Mouse (Mus musculus) layer of hippocampus, adult 2 months (tissue): ENCODE measurements around the gene Naa11. TPM values are rescaled to one million over a fixed set of nuclear protein-coding genes. Genes with fewer than 3 reads are reported as not detected.
A peak's percentile ranks its signal among the peaks of the same experiment; 100 is the strongest.

Source experiments
- DNase-seq, 2 experiments: peaks; one replicate each; pipeline ENCODE4 v3.0.0; 2022; ENCODE audit warnings: low spot score in 2 of 2
- H3K27ac ChIP-seq: fragments of 200-600 bp; 2 replicates; pipeline ENCODE4 v1.8.1; 2022
- H3K4me3 ChIP-seq: fragments of 200-600 bp; 2 replicates; pipeline ENCODE4 v1.8.1; 2022; ENCODE audit warnings: mild to moderate bottlenecking
- CTCF ChIP-seq: fragments of 200-600 bp; conservative IDR thresholded peaks from 2 replicates; pipeline ENCODE4 v1.8.1; 2022; ENCODE audit warnings: antibody characterized with exemption, mild to moderate bottlenecking, moderate library complexity
- total RNA-seq, 2 experiments: library from RNA; stranded (reverse); gene quantifications; 2 replicates each; pipeline ENCODE4 v1.2.3; 2021

Naa11 gene
- total RNA-seq, 2 experiments from 2014 or later, result not detected

DNA sequence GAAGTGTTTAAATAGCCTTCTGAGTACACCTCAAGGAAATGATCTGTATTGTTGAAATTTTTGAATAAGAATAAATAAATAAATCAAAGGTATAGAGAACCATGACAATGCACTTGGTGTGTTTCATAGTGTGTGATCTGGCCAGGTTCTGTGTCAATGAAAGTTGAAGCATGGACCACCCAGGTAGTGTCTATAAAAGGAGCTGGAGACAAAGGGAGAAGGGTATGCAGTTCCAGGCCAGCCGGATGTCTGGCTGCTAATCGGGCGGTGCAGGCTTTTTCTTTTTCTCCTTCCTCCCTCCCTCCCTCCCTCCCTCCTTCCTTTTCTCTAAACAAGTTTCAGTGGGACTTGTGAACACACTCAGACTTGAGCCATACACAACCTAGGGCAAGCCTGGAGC lies 12.2 kb downstream of the Naa11 start:
- Histone ChIP-seq H3K27ac (no peak overlapping the region), H3K4me3 (no peak overlapping the region)
- no peak for DNase-seq
- TF ChIP-seq CTCF, result no peak

DNA sequence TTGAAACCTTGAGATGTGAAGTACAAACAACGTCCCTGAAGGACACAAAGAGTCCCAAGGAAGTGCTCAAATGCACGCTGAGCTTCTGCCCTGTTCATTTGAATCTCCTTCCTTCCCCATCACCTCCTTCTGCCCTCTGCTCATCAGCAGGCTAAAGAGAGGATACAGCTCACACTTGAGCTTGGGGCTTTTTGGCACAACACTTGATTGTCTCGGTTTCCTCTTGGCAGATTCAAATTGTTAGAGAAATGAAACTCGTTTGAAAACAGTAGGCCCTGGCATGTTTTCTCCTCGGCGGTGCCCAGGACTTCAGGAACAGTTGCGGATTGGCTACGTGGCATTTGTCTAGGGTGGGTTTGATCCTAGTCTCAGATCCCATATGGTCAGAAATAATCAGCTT lies 27.4 kb downstream of the Naa11 start:
- Histone ChIP-seq H3K27ac (no peak overlapping the region), H3K4me3 (no peak overlapping the region)
- DNase-seq, result no peak
- TF ChIP-seq CTCF, result no peak

DNA sequence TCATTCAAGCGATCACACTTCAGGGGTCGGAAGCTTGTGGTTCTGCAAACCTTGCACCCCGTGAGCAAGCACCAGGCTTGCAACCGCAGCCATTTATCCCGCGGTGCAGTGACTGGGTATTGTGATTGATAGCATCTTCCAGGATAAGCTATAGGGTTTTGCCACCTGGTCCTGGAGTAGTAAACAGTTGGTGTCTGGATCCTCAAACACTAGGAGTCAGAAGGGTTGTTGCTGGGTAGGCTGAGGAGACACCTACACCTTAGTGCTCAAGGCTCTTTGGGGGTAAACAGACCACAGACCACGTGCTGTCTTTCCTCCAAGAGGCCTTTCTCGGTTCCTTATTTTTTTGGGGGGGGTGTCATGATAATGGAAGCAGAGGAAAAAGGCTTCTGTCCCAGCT lies 27.9 kb downstream of the Naa11 start:
- TF ChIP-seq CTCF, result no peak
- Histone ChIP-seq H3K27ac (no peak overlapping the region), H3K4me3 (no peak overlapping the region)
- DNase-seq, result no peak

DNA sequence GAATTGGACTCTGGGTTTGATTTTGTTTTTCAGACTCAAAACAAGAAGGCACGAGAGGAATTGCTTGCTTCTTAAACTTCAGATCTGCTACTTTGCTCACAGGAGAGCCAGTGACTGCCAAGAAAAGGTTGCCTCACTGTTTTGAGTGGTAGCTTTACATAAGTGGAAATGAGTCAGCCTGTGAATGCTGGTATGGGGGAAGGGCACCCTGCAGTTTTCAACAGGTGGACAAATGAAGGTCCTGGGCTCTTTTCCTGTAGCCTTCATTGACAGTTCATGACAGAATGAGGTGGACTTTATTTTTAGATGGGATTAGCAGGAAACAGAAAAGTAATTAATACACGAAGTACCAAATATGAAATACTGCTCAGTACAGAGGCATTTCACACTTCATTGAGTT lies 29.6 kb downstream of the Naa11 start:
- no peak for DNase-seq
- no peak overlapping the region for H3K27ac ChIP-seq
- no peak overlapping the region for H3K4me3 ChIP-seq
- TF ChIP-seq CTCF, result no peak

DNA sequence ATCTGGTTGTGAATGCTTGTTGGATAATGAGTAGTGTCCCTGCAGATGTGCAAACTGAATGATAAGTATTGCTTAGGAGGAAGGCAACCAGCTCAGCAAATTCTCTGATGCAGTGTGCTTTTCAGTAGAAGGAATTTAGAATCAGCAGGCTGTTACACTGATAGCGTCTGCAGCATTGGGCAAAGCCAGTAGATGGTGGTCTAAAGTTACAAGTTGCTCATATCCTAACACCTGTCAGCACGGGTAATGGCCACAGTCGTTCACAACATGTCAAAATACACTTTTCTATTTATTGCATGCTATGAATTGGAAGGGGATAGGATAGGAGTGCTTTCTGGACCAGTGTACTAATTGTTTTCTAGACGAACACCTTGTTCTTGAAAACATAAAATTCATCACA lies 33.1 kb downstream of the Naa11 start:
- peak; percentile 50 for TF ChIP-seq CTCF
- Histone ChIP-seq H3K4me3 (no peak overlapping the region), H3K27ac (no peak overlapping the region)
- no peak for DNase-seq

DNA sequence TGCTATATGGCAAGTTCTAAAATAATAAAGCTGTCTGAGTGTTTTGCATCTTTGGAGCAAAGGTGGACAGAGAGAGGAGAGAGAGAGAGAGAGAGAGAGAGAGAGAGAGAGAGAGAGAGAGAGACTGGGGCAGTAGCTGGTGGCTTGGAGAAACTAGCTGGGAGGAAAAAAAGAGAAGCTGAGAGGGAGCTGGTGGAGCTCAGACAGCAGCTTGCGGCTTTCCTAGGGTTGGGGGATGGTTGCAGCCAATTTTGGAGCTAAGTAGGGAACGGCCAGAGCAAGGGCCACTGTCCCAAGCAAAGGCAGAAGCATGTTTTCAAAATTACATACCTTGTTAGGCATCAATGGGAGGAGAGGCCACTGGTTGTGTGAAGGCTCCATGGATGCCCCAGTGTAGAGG lies 36.0 kb downstream of the Naa11 start:
- no peak overlapping the region for H3K27ac ChIP-seq
- no peak for TF ChIP-seq CTCF
- no peak overlapping the region for H3K4me3 ChIP-seq
- DNase-seq, result no peak

DNA sequence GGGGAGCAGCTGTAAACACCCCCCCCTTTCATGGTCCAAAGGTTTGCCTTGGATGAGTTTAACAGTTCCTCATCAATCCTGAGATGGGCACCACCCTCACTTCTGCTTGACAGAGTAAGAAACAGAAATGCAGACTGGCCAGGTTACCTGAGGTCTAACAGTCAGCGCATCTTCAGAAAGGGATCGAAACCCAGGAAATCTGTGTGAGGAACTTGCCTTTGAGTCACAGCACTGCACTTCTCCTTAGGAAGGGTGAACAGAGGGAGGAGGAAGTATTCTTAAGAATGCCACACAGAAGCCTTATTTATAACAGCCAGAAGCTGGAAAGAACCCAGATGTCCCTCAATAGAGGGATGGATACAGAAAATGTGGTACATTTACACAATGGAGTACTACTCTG lies 37.0 kb downstream of the Naa11 start:
- no peak overlapping the region for H3K27ac ChIP-seq
- H3K4me3 ChIP-seq, result no peak overlapping the region
- no peak for TF ChIP-seq CTCF
- no peak for DNase-seq

DNA sequence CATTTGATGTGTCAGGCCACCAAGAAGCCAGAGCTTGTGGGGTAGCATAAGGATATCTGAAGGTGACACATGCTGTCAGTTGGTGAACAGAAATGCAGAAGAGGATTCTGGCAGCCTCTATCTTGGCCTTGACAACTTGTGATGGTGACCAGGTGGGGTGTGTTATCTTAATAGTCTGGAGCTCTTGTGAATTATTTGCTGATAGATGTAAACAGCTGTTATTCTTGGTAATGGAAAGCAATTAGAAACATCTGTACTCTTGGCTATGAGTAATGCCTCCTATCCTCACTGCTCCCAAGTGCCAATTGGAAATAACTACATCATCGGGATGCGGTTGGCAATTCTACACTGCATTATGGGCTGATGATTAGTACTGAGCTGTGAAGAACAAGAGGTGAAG lies 43.4 kb downstream of the Naa11 start:
- no peak for TF ChIP-seq CTCF
- DNase-seq, result no peak
- Histone ChIP-seq H3K27ac (no peak overlapping the region), H3K4me3 (no peak overlapping the region)

DNA sequence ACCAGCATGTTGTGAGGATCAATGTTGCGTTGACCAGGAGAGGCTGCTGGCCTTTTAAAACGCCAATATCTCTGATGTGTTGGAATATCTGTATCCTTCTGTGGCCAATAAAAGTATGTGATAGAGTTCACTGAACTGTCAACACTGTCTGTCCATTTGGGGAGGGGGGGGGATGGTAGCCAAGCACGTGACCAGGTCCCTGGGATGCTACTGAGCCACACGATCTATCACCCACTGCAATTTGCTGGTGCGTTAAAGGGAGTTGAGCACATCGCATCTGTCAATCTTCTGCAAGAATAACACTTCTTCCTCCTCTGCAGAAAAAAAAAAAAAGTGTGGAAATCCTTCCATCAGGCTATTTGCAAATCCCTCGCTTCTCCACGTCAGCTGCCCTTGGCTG lies 43.9 kb downstream of the Naa11 start:
- DNase-seq, result no peak
- Histone ChIP-seq H3K27ac (no peak overlapping the region), H3K4me3 (no peak overlapping the region)
- no peak for TF ChIP-seq CTCF

DNA sequence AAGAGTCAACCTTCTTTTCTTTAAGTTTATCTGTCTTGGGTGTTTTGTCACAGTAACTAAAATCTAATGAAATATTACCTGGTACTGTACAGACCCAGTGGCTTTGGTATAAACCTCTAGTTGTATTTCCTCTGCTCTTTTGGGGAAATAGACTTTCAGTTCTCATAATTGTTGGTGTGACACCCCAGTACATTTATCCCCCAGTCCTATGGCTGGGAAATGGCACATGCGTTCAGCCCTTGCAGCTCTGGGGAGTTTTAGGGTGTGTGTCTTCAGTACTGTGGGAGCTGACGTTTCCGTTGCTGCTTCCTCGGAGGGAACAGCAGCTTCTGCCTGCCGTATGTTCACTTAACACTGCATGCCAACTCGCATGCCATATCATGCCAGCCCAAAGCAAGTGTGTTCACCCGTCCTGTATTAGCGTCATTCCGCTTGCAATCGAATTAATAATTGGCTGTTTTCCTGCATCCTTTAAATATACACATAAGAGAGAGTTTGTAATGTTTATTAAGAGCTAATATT lies 46.4 kb downstream of the Naa11 start:
- H3K27ac ChIP-seq, result no peak overlapping the region
- TF ChIP-seq CTCF, result no peak
- DNase-seq, result peak; percentile 27 to 42
- H3K4me3 ChIP-seq, result no peak overlapping the region

DNA sequence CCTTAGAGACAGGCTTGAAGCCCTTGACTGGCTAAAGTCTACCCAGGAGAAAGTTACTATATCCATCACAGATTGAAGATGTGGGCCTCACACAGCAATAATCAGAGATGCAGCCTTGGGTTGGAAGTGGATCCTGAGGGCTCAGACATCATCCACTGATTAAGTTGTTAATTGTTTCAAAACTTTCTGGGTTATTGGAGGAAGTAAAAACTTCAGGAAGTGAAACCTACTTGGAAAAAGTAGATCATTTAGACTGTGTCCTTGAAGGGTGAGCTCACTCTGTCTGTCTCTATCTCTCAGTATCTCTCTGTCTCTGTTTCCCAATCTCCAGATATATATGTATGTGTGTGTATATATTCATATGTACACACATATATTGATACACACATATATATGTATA lies 47.0 kb downstream of the Naa11 start:
- H3K4me3 ChIP-seq, result no peak overlapping the region
- no peak overlapping the region for H3K27ac ChIP-seq
- no peak for DNase-seq
- no peak for TF ChIP-seq CTCF

DNA sequence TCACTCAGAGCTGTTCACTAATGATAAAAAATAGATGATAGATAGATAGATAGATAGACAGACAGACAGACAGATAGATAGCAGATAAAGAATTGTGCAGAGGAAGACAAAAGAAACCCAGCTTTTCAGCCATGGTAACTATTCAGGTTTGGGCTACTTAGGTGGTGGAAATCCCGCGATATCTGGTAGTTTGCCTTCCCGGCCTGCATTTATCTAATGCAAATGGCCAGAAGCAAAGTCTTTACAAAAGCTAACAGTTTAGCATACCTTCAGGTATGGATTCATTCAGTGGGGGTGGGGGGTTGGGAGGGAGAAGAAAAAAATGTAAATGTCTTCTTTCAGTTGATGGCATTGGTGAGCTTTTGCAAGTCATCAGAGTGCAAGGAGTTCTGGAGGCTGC lies 48.0 kb downstream of the Naa11 start:
- no peak overlapping the region for H3K27ac ChIP-seq
- no peak for DNase-seq
- no peak overlapping the region for H3K4me3 ChIP-seq
- TF ChIP-seq CTCF, result no peak

DNA sequence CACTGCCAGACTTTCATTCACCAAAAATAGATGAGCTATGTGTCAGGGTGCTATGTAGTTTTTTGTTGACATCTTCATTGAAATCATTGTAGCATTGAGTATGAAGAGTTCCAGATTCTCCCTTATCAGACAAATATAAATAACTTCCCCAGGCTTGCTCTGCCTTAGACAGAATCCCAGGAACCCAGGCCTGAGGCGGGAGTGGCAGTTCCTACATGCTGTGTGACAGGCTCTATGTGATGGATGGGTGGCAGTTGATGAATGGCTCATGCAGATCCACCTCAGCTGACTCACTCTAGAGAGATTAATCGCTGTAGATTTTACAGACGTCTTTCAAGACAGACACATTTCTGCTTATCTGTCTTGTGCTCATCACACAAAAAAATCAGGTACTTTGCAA lies 57.4 kb downstream of the Naa11 start:
- no peak for TF ChIP-seq CTCF
- no peak overlapping the region for H3K4me3 ChIP-seq
- DNase-seq, result no peak
- H3K27ac ChIP-seq, result no peak overlapping the region

Other genes starting within 250 kb of the Naa11 start
- not detected for gene Gk2, start 64.6 kb upstream of the Naa11 start, total RNA-seq